Mouse (Mus musculus): ENCODE results near the gene Nus1. TPM values are rescaled to one million over a fixed set of nuclear protein-coding genes. Genes with fewer than 3 reads are reported as not detected.

Nus1 gene
- total RNA-seq (2015; ENCODE audit: low replicate concordance) = 9.4 and 10.1 TPM in 2 replicates
- 4.7 and 10.8 TPM in 2 replicates for total RNA-seq (2017; ENCODE audit: low replicate concordance)

GRCm38 (mm10) chr10:52417299-52417997 is at the start of gene Nus1:
Gene Nus1 (plus strand): TSS chr10:52417547.
- peak; percentile 99 for ATAC-seq (replicated peaks; ENCODE audit: low FRiP score, poor library complexity, severe bottlenecking)

- ATAC-seq (replicated peaks; ENCODE audit: low FRiP score, poor library complexity, severe bottlenecking) = no peak
These were observed 49.0 kb upstream of the Nus1 start for GRCm38 (mm10) chr10:52368376-52368775.

DNA sequence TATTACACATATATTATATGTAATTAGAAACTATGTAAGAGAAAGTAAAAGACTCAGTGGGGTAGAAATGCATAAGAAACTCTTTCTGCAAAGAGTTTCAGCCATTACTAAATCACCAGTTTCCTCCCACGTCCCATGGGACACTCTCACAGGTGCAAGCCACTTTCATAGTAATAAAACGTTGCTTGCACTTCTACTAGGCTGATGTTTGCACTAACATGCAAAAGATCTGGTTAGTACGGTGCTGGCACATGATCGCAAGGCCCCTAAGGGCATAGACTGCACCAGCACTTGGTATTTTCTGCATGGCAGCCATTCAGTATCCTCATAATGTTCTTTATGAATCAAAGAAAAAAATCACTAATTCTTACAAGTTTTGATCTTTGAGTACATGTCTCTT is 43.5 kb upstream of the Nus1 start:
- no peak for ATAC-seq (replicated peaks; ENCODE audit: low FRiP score, poor library complexity, severe bottlenecking)

DNA sequence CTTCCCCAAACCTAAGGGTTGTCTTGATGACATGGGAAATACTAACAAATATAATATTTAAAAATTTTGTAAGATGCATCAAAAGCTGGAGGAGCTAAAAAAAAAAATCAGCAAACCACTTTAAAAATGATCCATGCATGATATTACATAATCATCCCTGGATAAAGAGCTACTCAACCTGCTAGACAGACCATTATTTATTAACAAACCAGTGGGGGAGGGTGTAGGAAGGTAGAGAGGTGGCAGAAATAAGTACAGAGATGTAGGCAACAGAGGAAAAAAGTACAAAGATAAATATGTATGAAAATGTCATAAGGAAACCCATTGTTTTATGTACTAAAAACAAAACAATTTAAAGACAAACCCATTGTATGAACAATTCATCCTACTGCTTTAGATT is 42.7 kb upstream of the Nus1 start:
- no peak for ATAC-seq (replicated peaks; ENCODE audit: low FRiP score, poor library complexity, severe bottlenecking)

DNA sequence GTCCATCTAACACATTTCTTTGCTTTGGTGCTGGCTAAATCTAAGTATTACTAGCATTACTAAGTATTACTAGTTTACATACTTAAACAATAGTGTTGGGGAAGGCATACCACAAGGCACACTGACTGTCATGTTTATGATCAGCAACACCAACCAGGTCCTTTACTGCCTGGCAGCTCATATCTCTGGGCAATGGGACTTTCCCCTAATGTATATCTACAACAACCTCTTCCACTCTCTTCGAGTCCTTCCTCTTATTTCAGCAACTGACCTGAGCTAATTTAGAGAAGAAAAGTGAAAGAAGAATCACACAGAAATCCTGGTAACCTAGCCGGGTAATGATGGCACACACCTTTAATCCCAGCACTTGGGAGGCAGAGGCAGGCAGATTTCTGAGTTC is 40.9 kb upstream of the Nus1 start:
- no peak for ATAC-seq (replicated peaks; ENCODE audit: low FRiP score, poor library complexity, severe bottlenecking)

- ATAC-seq (replicated peaks; ENCODE audit: low FRiP score, poor library complexity, severe bottlenecking) = no peak
These were observed 39.5 kb upstream of the Nus1 start for GRCm38 (mm10) chr10:52377813-52378212.

- ATAC-seq (replicated peaks; ENCODE audit: low FRiP score, poor library complexity, severe bottlenecking) = peak; percentile 16; the same call in 1 of the 2 replicates
These were observed 36.0 kb upstream of the Nus1 start for GRCm38 (mm10) chr10:52381321-52381801.

- peak; percentile 97 for ATAC-seq (replicated peaks; ENCODE audit: low FRiP score, poor library complexity, severe bottlenecking)
These were observed 35.3 kb upstream of the Nus1 start, which contains the start of gene Gopc for GRCm38 (mm10) chr10:52381845-52382591. Gene Gopc (minus strand): TSS chr10:52382124.

GRCm38 (mm10) chr10:52383022-52383421 is 34.3 kb upstream of the Nus1 start:
- no peak for ATAC-seq (replicated peaks; ENCODE audit: low FRiP score, poor library complexity, severe bottlenecking)

DNA sequence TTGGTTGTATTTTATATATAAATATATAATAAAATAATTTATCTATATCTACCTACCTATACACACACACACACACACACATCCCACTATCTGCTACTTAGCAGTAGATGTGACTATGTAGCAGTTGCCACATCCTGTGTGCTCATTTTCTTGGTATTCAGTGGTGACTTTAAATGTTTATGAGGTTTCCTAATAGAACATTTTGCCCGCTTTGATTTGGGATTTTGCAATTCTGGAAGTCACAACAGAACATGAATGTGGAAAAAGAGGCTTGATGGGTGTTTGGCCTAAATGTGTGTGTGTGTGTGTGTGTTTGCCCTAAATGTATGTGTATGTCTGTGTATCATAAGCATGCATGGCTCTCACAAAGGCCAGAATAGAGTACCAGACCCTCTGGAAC is 33.8 kb upstream of the Nus1 start:
- no peak for ATAC-seq (replicated peaks; ENCODE audit: low FRiP score, poor library complexity, severe bottlenecking)

- no peak for ATAC-seq (replicated peaks; ENCODE audit: low FRiP score, poor library complexity, severe bottlenecking)
These were observed 32.3 kb upstream of the Nus1 start for GRCm38 (mm10) chr10:52384823-52385610.

- ATAC-seq (replicated peaks; ENCODE audit: low FRiP score, poor library complexity, severe bottlenecking) = no peak
These were observed 30.2 kb upstream of the Nus1 start for GRCm38 (mm10) chr10:52387192-52387591.

GRCm38 (mm10) chr10:52388922-52389430 is 28.4 kb upstream of the Nus1 start, which contains the start of gene Nepn:
Gene Nepn (plus strand): TSS chr10:52388972.
- ATAC-seq (replicated peaks; ENCODE audit: low FRiP score, poor library complexity, severe bottlenecking) = no peak

GRCm38 (mm10) chr10:52389438-52389837 is 27.9 kb upstream of the Nus1 start:
- no peak for ATAC-seq (replicated peaks; ENCODE audit: low FRiP score, poor library complexity, severe bottlenecking)

- ATAC-seq (replicated peaks; ENCODE audit: low FRiP score, poor library complexity, severe bottlenecking) = no peak
These were observed 26.1 kb upstream of the Nus1 start for GRCm38 (mm10) chr10:52391208-52391607.

GRCm38 (mm10) chr10:52396647-52397046 is 20.7 kb upstream of the Nus1 start:
- no peak for ATAC-seq (replicated peaks; ENCODE audit: low FRiP score, poor library complexity, severe bottlenecking)

GRCm38 (mm10) chr10:52398715-52399114 is 18.6 kb upstream of the Nus1 start:
- no peak for ATAC-seq (replicated peaks; ENCODE audit: low FRiP score, poor library complexity, severe bottlenecking)

DNA sequence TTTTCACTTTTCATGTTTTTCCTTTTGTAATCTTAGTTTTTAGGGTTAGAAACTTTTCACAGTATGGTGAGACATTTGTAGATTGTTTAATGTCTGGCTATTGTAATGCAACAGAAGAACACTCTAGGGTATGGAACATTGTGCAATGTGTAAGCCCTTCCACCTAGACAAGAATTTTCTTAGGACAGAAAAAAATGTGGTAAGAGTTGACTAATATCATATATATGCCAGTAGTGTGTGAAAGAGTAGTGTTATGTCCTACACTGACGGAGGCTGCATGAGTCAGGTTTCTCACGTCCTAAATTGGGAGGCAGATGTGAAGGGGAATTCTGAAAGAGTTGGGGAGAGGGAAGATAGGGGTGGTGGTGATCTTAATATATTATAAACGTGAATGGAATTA is 17.6 kb upstream of the Nus1 start:
- no peak for ATAC-seq (replicated peaks; ENCODE audit: low FRiP score, poor library complexity, severe bottlenecking)

DNA sequence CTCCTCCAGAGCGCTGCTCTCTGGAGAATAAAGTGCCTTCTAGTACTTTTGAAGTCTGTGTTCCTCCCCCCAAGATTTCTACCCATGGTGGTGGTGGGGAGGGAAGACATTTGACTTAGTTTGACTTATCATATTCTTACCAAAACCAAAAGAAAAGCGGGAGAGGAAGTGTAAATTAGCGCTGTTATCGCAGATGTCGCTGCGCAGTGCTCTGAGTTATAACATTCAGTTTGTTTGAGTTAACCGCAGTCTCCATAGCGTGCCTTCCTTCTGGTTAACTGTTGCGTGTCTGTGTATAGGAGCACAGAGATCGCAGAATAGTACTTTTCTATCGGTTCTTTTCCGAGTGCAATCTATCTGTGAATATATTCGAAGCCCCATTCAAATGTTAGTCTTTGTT is 12.2 kb upstream of the Nus1 start:
- ATAC-seq (replicated peaks; ENCODE audit: low FRiP score, poor library complexity, severe bottlenecking) = no peak

DNA sequence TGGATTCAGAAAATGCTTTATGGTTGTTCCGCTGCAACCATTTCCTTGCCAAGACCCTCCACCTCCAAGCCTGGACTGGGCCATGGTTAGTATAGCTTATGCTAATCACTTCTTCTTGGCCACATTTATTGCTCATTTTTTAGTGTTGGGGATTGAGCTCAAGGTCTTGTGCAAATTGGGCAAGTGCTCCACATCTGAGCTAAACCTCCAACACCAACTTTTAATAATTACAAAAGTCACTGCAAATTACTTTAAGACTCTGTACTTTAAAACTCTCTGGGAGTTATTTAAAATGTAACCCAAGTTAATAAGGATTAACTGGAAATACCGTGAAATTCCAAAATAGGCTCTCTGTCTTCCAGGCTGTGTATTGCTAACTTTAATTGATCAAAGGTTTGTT is 9.8 kb upstream of the Nus1 start:
- ATAC-seq (replicated peaks; ENCODE audit: low FRiP score, poor library complexity, severe bottlenecking) = no peak

All from erythroid progenitor cell, adult 5-6 weeks (primary cell).